Mouse (Mus musculus) ES-Bruce4 (cell line): ENCODE measurements around the gene Gm15557.

ENCODE experiments used
- CTCF ChIP-seq: IDR thresholded peaks from one replicate; pipeline ENCODE4 v1.8.1; 2011; ENCODE audit warnings: low read depth, low read length
- POLR2A ChIP-seq: IDR thresholded peaks from one replicate; pipeline ENCODE4 v1.8.1; 2011; ENCODE audit warnings: low read length; ENCODE audit not compliant: insufficient read depth

GRCm38 (mm10) chr2:155973348-155973747 lies 32.8 kb downstream of the Gm15557 start:
- TF ChIP-seq POLR2A, result no peak
- no peak for TF ChIP-seq CTCF
